Mouse (Mus musculus) E14TG2a.4 (cell line): ENCODE data around the gene Hist2h3c2.

Source experiments
- CTCF ChIP-seq: conservative IDR thresholded peaks from 2 replicates; pipeline ENCODE4 v1.5.1; 2014; ENCODE audit warnings: low read length
- POU5F1 ChIP-seq: IDR thresholded peaks from 2 replicates; pipeline ENCODE4 v1.6.1; 2014; ENCODE audit warnings: low read length, borderline replicate concordance

GRCm38 (mm10) chr3:96199731-96200130 is 39.2 kb downstream of the Hist2h3c2 start:
- TF ChIP-seq CTCF: no peak
- no peak for TF ChIP-seq POU5F1
